Mouse (Mus musculus) left cerebral cortex, postnatal 14 days (tissue): Measurements from ENCODE around the gene Myt1l. TPM values are rescaled to one million over a fixed set of nuclear protein-coding genes. Genes with fewer than 3 reads are reported as not detected.

Experiments
- DNase-seq, 2 experiments: peaks; one replicate each; pipeline ENCODE4 v3.0.0; 2021 to 2022; ENCODE audit warnings: low spot score in 2 of 2, mixed read lengths in 1 of 2
- intact Hi-C: fragments of 180-260 bp; cut with DNase I; formaldehyde crosslinking; loops from one replicate; pipeline ENCODE4 v1.15.1; 2025
- total RNA-seq, 2 experiments: library from RNA; stranded (reverse); gene quantifications; 2 replicates each; pipeline ENCODE4 v1.2.3; 2021

The Myt1l gene
- total RNA-seq, 2 experiments from 2014 or later: 230 to 239 TPM

DNA sequence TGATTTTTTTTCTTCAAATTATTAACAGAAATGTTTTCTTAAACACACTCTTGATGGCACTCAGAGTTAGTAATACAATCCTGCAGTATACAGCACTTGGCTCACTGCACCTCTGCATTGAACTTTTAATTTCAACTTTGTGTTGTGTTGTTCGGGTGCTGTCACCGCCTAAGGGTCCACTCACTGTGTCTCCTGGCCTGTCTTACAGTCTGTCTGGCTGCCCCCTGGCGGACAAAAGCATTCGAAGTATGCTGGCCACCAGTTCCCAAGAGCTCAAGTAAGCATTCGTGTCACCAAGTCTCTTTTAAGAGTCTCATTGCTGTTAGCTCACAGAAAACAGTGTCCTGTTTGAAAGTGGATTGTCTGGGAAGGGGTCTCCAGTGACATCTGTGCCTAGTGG lies 326.8 kb downstream of the Myt1l start:
- intact Hi-C loops: no loop called here
- peak; percentile 71 to 77 for DNase-seq

DNA sequence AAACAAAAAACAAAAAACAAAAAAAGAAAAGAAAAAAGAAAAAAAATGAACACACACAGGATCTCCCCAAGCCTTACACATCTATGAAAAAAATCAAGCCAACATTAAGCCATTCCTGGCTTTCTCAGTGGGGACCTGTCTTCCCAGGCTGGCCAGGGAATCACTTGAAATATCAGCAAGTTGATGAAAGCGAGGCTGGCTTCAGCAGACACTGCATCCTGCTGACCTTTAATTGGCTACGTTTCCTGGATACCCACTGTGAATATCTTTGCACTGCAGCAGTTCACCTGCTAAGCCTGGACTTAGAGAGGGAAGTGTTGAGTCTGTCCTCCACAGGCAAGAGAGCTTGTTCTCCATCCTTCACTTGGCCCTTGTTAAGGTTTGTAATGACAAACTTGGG lies 332.8 kb downstream of the Myt1l start:
- intact Hi-C loops: no loop called here
- no peak for DNase-seq

DNA sequence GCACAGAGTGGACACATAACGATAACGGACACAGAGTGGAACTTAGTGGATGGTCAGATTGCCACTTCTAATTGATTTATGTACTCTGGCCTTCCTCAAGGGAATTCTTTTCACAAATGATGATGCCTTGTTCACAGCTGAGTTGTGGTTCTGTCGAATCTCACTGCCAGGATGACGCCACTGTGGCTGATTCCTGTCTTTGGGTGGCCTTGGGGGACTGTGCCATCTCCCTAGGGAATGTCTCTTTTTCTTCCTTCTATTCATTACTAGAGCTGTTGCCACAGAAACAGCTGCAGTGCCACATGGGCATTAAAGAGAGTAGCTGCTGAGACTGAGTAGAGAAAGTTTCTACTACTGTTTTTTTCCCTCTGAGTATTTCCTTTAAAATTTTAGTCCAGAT lies 340.1 kb downstream of the Myt1l start:
- no peak for DNase-seq
- intact Hi-C loops: no loop called here

DNA sequence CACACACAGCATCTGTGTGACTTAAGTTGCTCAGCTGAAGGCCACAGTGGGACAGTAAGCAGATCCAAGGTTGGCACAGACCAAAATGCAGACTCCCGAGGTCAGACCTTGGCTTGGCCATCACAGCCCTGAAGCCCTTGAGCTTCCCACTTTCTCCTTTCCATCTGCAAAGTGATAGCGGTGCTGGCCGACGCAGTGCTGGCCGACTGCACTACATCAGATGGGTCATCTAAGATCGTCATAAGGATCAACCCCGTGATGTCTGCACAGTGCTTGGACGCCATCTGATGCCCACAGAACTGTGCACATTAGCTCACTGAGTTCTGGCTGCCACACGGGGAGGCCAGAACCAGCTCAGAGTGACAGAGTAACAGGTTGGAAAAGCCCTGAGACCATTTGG lies 340.6 kb downstream of the Myt1l start:
- intact Hi-C loops: no loop called here
- DNase-seq: no peak

DNA sequence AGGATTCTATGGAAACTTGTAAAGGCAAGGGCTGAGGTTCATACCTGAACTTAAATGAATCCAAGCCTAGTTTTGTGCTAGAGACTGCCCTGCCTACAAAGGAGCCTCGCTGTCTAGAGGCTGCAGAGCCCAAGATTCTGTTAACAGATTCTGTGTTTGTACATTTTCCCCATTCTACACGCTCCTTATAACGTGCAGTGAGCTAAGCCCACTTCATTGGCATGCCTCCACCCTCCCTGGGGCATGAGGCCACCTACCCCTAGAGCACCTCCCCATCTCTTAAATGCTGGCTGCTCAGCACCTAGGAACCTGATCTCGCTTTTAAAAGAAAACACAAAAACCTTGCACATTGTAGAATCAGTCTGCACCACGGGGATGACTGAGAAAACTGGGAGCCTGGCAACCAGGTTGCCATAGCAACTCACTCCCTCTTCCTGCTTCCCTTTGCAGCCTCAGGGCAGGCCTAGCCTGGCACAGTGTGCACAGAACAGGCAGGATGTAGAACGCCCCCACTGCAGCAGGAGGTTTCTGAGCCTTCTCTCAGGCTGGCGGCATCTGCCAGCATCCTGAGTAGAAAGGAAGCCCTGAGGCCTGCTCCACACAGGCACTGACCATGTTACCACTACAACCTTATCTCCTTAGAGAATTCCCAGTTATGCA lies 344.1 kb downstream of the Myt1l start:
- DNase-seq: peak; percentile 94 to 98
- intact Hi-C loops: loop anchor here (10.0 kb wide), 1 partner anchor 337 kb away; no protein-coding TSS in a partner anchor

DNA sequence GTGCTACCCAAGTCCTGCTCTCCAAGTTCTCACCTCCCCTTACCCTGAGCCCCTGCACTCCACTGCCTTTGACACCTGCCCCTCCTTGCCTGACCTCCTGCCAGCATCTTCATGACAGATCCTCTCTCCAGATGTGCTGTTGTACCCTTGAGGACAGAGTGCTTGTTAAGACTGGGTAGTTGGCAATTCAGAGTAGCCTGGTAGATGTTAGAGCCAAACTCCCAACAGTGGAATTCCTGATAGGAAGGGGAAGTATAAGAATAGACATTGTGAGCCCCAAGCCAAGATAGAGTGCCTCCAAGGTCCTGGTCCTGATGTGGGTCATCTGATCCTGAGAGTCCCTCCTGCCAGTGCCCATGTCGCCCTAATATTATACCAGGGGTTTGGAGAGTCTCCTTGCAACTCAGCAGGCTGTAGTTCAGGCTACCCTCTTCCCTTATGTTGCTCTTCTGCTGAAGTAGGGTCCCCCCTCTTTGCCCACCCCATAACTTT lies 345.1 kb downstream of the Myt1l start:
- intact Hi-C loops: loop anchor here (10.0 kb wide), 1 partner anchor 339 kb away; no protein-coding TSS in a partner anchor
- no peak for DNase-seq

DNA sequence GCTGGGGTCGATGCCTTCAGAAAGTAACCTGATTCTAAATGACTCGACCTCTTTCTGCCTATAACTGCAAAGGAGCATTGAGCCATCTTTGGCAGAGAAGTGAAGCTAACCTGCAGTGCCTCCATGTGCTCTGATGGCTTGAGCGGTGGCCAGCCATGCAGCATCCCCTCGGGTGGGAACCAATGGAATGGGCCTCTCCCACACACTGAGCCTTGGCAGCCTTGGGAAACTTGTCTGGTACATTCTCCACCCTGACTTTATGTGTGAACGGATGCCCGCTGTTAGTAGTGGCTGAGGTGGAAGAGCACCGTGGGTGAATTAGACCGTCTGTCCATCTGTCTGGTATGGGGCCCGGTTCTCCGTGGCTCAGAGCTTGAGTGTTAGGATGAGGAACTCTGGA lies 349.8 kb downstream of the Myt1l start:
- intact Hi-C loops: loop anchor here (10.0 kb wide), 1 partner anchor 343 kb away; no protein-coding TSS in a partner anchor
- DNase-seq: no peak

DNA sequence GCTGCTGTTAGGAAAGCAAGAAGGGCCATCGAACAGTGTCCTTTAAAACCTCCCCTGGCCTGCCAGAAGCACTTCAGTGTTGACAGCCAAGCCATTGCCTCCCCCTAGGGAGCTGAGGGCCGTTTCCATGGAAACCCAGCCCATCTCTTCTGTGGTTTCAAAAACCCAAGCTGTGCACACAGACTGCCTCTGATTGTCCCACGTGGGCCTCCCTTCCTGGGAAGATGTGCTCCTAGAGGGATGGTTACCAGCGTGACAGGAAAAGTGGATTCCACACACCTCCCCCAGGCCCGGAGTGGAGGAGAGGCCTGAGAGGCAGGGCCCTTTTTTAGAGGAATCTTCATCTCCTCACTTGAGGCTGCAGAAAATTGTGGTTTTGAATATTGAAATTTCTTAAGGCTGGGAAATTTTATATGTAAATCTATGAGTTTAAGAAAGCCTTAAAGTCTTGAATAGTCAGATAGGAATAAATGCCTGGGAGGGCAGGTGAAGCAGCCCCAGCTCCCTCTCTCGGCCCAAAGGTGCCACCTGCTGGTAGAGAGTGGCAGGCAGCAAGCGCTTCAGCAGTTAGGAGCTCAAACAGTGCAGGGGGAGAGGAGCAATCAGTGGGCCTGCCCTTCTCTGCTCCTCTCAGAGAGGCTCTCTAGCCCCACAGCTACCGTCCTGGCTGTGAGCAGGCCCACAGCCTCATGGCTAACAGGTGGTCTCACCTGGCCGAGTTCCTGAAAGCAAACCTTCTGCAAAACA lies 354.9 kb downstream of the Myt1l start:
- DNase-seq: peak; percentile 85 to 95
- intact Hi-C loops: loop anchor here (2.0 kb wide), 1 partner anchor 208 kb away; no protein-coding TSS in a partner anchor

DNA sequence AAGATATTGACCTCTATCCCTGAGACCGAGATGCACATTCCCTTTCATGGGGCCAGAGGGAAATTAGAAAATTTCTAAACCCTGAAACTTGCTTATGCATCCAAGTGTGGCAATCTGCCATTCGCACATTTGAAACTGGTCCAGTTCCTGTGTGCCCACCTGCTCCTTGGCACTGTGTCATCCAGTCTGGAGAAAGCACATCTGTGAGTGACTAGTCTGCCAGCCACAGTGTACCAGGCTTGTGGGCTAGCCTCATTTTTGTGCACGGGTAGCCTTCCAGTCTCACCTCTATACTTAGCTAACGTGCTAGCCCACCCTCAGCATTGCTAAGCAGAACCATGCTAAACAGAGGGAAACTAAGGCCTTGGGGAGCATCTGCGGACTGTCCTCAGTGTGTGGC lies 356.2 kb downstream of the Myt1l start:
- intact Hi-C loops: no loop called here
- peak; percentile 70 to 72 for DNase-seq

DNA sequence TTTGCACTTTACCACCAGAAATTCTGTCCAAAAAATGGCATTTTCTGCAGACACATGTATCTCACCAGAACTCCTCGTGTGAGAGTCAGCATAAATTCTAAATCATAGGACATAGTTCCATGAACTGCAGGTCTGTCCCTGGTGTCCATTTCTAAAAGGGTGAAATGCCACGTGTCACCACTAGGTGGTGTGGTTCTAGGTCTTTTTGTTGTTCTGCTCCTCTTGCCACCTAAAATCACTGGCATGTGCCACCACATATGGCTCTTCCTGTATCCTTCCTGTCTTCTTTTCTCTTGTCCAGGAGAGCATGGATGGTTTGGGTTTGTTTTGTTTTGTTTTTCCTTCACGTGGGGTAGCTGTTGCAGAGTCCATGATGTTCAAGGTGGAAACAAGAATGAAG lies 366.5 kb downstream of the Myt1l start:
- intact Hi-C loops: no loop called here
- peak; percentile 57 to 66 for DNase-seq

DNA sequence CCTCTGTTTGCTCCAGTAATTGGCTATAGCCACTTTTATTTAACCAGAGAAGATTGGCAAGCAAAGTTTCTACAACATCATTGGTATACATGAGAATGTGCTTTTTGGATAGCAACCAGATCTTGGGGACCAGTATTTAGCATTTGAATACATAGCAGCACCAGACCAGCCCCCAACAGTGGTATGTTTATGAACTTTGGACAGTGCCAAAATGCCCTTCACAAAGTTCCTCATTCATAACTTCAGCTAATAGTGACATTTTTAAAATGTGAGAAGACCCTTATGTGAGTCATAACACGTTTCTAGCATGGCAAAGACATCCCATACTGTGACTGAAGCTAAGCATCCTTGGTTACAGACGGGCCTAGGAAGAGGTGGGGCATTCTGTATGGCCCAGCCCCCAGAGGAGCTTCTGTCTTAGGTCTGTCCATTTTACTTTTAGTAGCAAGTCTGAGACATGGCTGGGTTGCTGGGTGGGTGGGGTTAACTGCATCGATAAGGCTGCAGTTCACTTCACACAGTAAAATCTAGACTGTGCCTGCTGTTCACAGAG lies 369.4 kb downstream of the Myt1l start:
- intact Hi-C loops: no loop called here
- DNase-seq: no peak

DNA sequence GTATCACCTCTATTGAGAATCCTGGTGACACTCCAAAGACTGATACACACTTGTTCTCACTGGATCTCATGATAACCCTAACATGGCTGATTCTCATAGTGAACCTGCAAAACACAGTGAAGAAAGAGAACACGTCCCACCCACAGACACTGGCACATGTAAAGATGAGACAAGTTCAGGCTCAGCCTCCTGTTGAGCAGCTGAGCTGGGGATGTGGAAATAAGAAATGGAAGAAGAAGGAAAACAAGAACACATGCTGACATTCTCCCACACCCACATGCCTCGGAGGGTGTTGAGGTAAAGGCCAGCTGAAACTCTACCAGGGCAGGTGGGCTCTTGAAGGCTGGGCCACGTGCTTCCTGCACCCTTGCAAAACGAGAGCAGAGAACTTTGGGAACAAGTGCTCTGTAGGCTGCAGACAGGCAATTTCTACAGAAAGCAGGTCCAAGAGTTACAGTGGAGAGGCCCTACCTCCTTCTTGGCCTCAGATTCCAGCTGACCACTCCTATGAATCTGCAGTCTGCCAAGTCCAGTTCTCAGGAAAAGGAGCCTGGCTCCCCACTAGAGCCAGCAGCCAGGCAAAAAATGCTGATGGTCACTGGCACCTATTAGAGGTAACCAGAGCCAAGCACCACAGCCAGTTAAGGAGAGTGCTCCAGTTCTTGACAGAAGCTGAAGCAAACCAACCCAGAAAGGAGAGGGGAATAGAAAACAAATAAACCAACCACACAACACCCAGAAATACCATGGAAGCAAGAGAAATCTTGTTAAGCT lies 376.1 kb downstream of the Myt1l start:
- intact Hi-C loops: no loop called here
- DNase-seq: peak in 1 of 2 experiments; percentile 37

DNA sequence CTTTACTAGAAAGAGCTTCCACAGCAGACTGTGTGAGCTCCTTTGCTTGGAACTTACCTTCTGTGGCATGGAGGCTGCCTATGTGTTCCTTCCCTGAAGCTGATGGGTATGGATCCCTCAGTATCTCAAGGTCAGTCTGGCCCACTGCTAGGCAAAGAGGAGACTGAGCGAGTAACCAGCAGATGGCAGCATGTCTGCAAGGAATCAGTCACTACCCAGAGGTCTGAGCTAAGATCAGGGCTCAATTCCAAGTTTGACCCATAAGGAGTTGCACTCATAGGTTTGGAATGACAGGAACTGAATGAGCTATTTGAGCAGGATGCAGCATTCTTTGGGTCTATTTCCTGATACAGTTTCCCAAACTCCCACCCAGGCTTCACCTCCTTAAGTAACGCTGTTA lies 378.9 kb downstream of the Myt1l start:
- peak; percentile 44 to 46 for DNase-seq
- intact Hi-C loops: no loop called here

DNA sequence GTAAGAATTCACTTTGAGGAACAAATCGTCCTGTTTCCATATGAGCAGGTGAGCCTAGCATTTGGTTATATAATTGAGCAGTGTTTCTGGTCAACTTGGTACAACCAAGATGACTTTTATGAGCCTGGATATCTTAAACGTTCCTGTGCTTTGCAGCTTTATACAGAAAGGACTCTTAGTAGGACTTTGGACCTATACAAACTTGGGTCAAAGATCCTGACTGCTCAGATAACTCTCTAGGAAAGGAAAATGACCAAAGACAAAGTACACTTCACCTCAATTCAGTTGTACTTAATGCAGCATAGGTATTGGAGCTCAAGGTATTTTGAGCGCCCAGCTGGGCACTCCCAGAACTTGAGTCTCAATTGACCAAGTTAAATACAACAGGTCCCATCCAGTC lies 388.0 kb downstream of the Myt1l start:
- intact Hi-C loops: loop anchor here (10.0 kb wide), 1 partner anchor 669 kb away; the partner anchor contains the start of gene Tmem18

DNA sequence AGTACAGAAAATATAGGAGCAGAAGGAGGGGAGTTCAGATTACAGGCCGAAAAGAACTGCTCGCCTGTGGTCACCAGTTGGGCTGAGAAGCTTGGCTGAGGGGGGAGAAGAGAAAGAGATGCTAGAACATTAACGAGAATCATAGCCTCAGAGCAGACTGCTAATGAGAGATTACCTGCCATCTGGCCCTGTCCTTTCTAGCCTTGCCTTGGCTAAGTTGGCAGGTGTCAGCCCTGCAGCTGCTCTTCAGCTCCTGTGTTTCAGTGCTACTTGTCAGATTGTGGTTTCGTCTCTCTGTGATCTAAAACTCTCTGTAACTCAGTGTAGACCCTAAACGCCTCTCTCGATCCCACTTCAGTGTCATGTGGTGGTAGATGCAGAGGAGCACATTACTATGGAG lies 388.6 kb downstream of the Myt1l start:
- DNase-seq: no peak
- intact Hi-C loops: loop anchor here (10.0 kb wide), 1 partner anchor 668 kb away; the partner anchor contains the start of gene Tmem18

More for the DNA sequence above, 388.0 kb downstream of the Myt1l start:
- DNase-seq: no peak

DNA sequence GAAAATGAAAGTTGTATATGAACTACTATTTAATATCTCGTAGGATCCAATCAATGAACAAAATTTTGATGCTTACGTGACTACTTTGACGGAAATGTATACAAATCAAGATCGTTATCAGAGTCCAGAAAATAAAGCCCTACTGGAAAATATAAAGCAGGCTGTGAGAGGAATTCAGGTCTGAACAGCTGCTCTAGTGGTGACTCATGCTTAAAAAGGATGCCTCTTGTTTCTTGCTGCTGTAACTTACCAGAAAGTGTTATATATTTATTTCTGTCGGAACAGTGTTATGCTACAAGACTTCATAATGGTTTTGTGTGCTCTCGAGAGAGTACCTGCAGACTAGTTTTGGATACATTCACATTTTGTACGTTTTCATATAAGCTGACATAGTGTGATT lies 392.1 kb downstream of the Myt1l start:
- peak in 1 of 2 experiments; percentile 65 for DNase-seq
- intact Hi-C loops: no loop called here

DNA sequence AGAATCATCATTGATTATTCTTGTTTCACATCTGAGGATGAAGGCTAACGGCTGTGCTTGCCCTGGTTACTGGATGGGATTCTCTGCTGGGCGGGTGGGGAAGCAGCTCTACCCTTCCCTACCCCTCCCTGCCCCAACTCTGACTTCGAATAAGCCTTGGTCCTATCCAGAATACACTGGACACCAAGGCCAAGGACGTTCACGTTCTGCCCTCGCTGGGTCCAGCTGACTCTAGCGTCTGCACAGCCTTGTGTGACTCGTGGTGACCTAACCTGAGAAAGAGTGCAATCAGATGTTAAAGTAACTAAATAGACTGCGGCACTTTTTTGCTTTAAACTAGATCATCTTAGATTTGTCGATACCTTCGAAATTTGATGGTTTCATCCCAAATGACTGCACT lies 393.3 kb downstream of the Myt1l start:
- intact Hi-C loops: no loop called here
- DNase-seq: no peak

DNA sequence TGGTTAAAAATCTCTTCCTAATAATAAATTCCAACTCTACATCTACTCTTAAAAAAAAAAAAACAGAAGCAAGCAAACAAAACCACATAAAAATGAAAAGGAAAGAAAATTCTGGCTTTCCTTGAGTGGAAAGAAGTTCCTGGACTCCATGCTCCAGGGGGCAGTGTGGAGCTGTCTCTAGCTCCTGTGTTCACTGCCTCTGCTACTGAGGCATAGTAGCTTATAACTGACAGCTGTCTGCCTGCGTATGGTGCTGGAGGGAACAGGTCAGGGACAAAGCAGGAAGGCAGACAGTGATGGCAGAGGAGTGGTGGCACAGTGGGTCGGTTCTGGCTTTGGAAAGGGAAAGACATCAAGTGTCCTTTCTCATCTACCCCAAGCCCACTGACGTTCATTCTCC lies 398.7 kb downstream of the Myt1l start:
- intact Hi-C loops: loop anchor here (5.0 kb wide), 1 partner anchor 110 kb away; no protein-coding TSS in a partner anchor
- peak; percentile 60 to 70 for DNase-seq

DNA sequence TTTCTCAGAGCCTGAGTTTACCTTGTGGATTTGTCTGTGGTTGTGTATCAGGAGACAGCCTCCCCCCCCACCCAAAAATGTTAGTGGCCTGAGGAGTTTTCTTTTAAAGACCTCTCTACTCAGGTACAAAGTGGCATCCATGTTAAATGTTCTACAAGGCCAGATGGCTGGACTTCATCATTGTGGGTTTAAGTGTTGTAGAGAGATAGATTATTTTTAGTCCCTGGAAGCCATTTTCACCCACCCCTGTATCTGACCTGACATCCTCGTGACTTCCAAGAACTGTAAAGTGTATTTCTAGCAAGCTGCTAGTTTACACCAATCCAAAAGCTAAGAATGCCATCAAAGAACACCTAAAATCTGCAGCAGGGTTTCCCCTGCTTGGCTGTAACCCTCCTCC lies 402.4 kb downstream of the Myt1l start:
- intact Hi-C loops: no loop called here
- DNase-seq: no peak
